Mouse (Mus musculus): ENCODE results near the gene Zfp119a.

Zfp119a gene

GRCm38 (mm10) chr17:55878636-55879369 is at the start of gene Zfp119a:
Gene Zfp119a, minus strand, starts transcription at chr17:55878930.
- in situ Hi-C loops (cut with MboI) = loop anchor here (25.0 kb wide), 1 partner anchor 167 kb away; the partner anchor contains the start of gene Pot1b

- in situ Hi-C loops (cut with MboI) = no loop called here
Observed at GRCm38 (mm10) chr17:55906669-55907068, 27.9 kb upstream of the Zfp119a start.

DNA sequence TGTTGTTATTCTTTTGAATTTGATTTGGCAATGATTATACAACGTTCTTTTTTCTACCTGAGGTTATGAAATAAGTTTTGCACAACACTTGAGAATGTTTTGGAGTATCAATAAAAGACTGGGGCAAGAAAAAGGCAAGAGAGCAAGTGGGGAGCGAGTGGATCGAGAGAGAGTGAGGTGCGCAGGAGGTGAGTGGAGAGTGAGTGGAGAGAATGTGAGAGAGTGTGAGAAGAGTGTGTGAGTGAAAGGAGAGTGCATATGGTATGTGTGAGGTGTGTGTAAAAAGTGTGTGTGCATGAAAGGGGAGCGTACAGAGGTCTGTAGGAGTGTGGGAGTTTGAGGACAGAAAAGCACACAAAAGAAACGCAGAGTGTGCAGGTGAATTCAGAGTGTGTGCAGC is 25.4 kb upstream of the Zfp119a start:
- in situ Hi-C loops (cut with MboI) = no loop called here

- in situ Hi-C loops (cut with MboI) = no loop called here
Observed at GRCm38 (mm10) chr17:55903687-55904086, 25.0 kb upstream of the Zfp119a start.

GRCm38 (mm10) chr17:55903087-55903486 is 24.4 kb upstream of the Zfp119a start:
- in situ Hi-C loops (cut with MboI) = no loop called here

DNA sequence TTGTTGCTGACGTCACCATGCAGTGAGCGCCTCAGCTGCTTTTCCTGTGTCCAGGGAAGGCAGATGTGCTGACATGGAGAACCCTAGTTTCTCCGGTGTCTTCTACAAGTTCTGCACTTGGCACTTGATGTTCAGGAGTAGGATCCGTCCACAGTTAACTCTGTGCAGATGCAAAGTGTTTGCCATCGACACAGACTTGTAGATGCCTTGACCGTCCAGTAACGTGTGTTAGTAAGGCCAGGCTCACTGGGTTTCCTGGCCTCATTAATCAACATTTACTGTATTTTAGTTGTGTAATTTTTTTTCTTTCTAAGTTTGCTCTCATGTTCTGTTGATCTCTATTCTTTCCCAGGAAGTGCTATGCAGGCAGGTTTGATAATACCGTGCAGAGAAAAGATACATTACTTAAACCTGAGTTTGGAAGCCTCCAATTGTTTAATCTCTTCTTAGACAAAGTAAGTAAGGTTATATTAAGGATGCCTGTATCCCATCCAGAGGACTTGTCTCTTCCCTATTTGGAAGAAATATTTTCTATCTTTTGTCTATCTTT is 13.8 kb upstream of the Zfp119a start:
- in situ Hi-C loops (cut with MboI) = loop anchor here (25.0 kb wide), 1 partner anchor 180 kb away; the partner anchor contains the start of gene Pot1b

DNA sequence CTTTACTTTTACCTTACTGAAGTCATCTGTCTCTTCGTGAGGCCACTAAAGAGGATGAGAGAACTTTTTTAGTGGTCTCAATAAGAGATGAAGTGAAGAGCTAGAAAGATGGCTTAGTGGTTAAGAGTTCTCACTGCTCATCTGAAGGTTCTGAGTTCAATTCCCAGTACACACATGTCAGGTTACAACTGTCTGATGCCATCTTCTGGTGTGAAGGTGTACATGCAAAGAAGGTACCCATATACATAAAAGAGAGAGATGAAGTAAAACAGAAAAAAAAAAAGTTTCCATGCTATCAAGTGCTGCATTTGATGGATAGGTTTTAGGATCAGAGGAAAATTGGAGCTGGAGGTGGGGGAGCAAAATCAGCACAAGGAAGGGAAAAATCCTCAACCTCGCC is 6.2 kb upstream of the Zfp119a start:
- in situ Hi-C loops (cut with MboI) = loop anchor here (25.0 kb wide), 1 partner anchor 173 kb away; the partner anchor contains the start of gene Pot1b

- in situ Hi-C loops (cut with MboI) = loop anchor here (25.0 kb wide), 1 partner anchor 171 kb away; the partner anchor contains the start of gene Pot1b
Observed at GRCm38 (mm10) chr17:55883631-55884030, 4.9 kb upstream of the Zfp119a start.

GRCm38 (mm10) chr17:55878282-55878635 is 471 bp downstream of the Zfp119a start:
- in situ Hi-C loops (cut with MboI) = loop anchor here (25.0 kb wide), 1 partner anchor 166 kb away; the partner anchor contains the start of gene Pot1b

GRCm38 (mm10) chr17:55877184-55877583 is 1.5 kb downstream of the Zfp119a start:
- in situ Hi-C loops (cut with MboI) = loop anchor here (25.0 kb wide), 1 partner anchor 165 kb away; the partner anchor contains the start of gene Pot1b

DNA sequence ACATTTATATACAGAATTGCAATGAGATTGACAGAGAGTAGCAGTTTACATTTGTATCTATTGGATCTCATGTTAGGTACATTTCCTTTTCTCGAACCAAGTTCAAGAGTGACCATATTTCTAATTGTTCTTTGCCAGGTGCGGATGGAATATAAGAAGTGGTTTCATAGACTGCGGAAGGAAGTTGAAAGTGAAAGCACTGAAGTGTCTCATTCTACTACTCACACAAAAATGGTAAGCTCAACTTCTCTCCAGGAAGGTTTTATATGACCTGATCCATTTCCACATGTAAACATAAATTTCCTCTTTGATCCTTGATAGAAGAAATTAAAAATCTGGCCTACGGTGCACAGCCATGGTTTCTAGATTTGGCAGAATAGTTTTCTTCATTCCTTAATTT is 35.7 kb downstream of the Zfp119a start:
- in situ Hi-C loops (cut with MboI) = no loop called here

GRCm38 (mm10) chr17:55821566-55821965 is 57.2 kb downstream of the Zfp119a start:
- in situ Hi-C loops (cut with MboI) = no loop called here

DNA sequence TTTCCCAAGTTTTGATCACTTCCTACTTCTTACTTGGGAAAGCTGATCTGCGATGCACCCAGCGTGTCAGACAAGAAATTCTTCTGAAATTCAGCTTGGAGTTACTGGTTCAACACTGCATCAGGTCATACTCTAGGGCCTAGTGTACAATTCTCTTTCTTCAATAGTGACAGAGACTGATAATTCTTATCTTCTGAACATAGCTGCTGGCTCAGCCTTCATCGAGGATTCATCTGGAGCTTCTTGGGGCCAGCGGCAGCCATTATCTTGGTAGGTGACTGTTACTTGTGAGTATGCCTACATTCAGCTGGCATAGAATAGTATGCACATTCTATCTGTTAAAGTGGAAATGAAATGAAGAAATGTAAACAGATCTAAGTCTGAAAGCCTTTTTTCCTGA is 61.9 kb downstream of the Zfp119a start:
- in situ Hi-C loops (cut with MboI) = no loop called here
